16 mouse cellular contexts compared by ENCODE assay signal in genomic region chr4:91091910-91092309, GRCm38 (mm10).
DNase-seq lines count a peak whose midpoint lies in the region; ATAC-seq lines count a peak whose summit lies in the region.
"Had no signal": no experiment of that assay in that cellular context is flagged by ENCODE, and none has a peak within 500 bp of the region (broad histone marks: within the 10 kb centered on the region; RNA-seq: fewer than 3 reads in every experiment).

No protein-coding gene starts in this region.

- no peak overlapping the region for H3K4me2 ChIP-seq in heart, embryonic 16.5 days (ENCODE audit: low read depth, low read length)
- H3K4me2 ChIP-seq in neural tube, embryonic 13.5 days = no peak overlapping the region
- H3K4me2 ChIP-seq in neural tube, embryonic 15.5 days = no peak overlapping the region
- H3K4me2 ChIP-seq in hindbrain, embryonic 15.5 days = no peak overlapping the region
- H3K4me2 ChIP-seq: embryonic facial prominence, embryonic 15.5 days; kidney, embryonic 15.5 days had no signal

- H3K36me3 ChIP-seq in heart, embryonic 16.5 days (ENCODE audit: control insufficient read depth, insufficient read depth) = no peaks in the 10 kb centered on the region
- H3K36me3 ChIP-seq in neural tube, embryonic 13.5 days = no peaks in the 10 kb centered on the region
- H3K36me3 ChIP-seq in neural tube, embryonic 15.5 days = no peaks in the 10 kb centered on the region
- no peaks in the 10 kb centered on the region for H3K36me3 ChIP-seq in hindbrain, embryonic 15.5 days
- H3K36me3 ChIP-seq: embryonic facial prominence, embryonic 15.5 days; kidney, embryonic 15.5 days; limb, embryonic 10.5 days had no signal

- no peak overlapping the region for H3K9ac ChIP-seq in heart, embryonic 16.5 days (ENCODE audit: low read length)
- no peak overlapping the region for H3K9ac ChIP-seq in neural tube, embryonic 13.5 days
- no peak overlapping the region for H3K9ac ChIP-seq in neural tube, embryonic 15.5 days (replicated peaks)
- H3K9ac ChIP-seq in hindbrain, embryonic 15.5 days = no peak overlapping the region
- H3K9ac ChIP-seq: embryonic facial prominence, embryonic 15.5 days; kidney, embryonic 15.5 days; liver, postnatal 0 days had no signal

- no peak overlapping the region for H3K27ac ChIP-seq in heart, embryonic 16.5 days (ENCODE audit: low read length)
- H3K27ac ChIP-seq in neural tube, embryonic 13.5 days (replicated peaks) = peak overlapping the region; percentile 3; the same call in 1 of the 2 replicates
- no peak overlapping the region for H3K27ac ChIP-seq in neural tube, embryonic 15.5 days (replicated peaks)
- H3K27ac ChIP-seq in hindbrain, embryonic 15.5 days (replicated peaks) = no peak overlapping the region
- H3K27ac ChIP-seq: embryonic facial prominence, embryonic 15.5 days; kidney, embryonic 15.5 days; limb, embryonic 10.5 days had no signal

- 47% methylated on average over 3 of the region's 3 CpGs for WGBS in heart, embryonic 16.5 days
- WGBS in neural tube, embryonic 13.5 days = 90% methylated on average over 3 of the region's 3 CpGs
- 83% methylated on average over 3 of the region's 3 CpGs for WGBS in neural tube, embryonic 15.5 days
- WGBS in hindbrain, embryonic 15.5 days = 77% methylated on average over 3 of the region's 3 CpGs

- H3K27me3 ChIP-seq in heart, embryonic 16.5 days (ENCODE audit: control insufficient read depth, insufficient read depth, low read length) = no peaks in the 10 kb centered on the region
- H3K27me3 ChIP-seq in neural tube, embryonic 13.5 days = no peaks in the 10 kb centered on the region
- H3K27me3 ChIP-seq in neural tube, embryonic 15.5 days (replicated peaks) = no peaks in the 10 kb centered on the region
- no peaks in the 10 kb centered on the region for H3K27me3 ChIP-seq in hindbrain, embryonic 15.5 days
- H3K27me3 ChIP-seq: embryonic facial prominence, embryonic 15.5 days; kidney, embryonic 15.5 days had no signal

- DNase-seq in heart, postnatal 25 days (ENCODE audit: low spot score) = no peak
- no peak for DNase-seq in yolk sac, embryonic 10.5 days (ENCODE audit: low spot score)
- DNase-seq in gastrocnemius, postnatal 36 days = no peak
- DNase-seq: cerebellum, postnatal 36 days; liver, postnatal 0 days; lung, postnatal 10 days; spleen, adult 18-20 months; thymus, postnatal 36 days had no signal

- intact Hi-C loops in heart, postnatal 25 days (cut with DNase I) = no loop called here
- intact Hi-C loops in gastrocnemius, postnatal 36 days (cut with DNase I) = no loop called here

- peak; percentile 52; the same call in 1 of the 2 replicates for ATAC-seq in heart, embryonic 16.5 days (replicated peaks; ENCODE audit: extremely low read depth, insufficient read depth, low FRiP score)
- ATAC-seq in neural tube, embryonic 13.5 days (ENCODE audit: low read depth) = no peak
- no peak for ATAC-seq in neural tube, embryonic 15.5 days (ENCODE audit: low FRiP score)
- peak; percentile 21; the same call in 1 of the 2 replicates for ATAC-seq in hindbrain, embryonic 15.5 days (ENCODE audit: low FRiP score, low read depth)
- ATAC-seq: intestine, embryonic 16.5 days; liver, postnatal 0 days had no signal

- H3K9me3 ChIP-seq in heart, embryonic 16.5 days (replicated peaks; ENCODE audit: control insufficient read depth, low read length) = no peaks in the 10 kb centered on the region
- H3K9me3 ChIP-seq in neural tube, embryonic 13.5 days = no peaks in the 10 kb centered on the region
- no peaks in the 10 kb centered on the region for H3K9me3 ChIP-seq in neural tube, embryonic 15.5 days (replicated peaks)
- H3K9me3 ChIP-seq in hindbrain, embryonic 15.5 days = no peaks in the 10 kb centered on the region
- H3K9me3 ChIP-seq: embryonic facial prominence, embryonic 15.5 days; kidney, embryonic 15.5 days; limb, embryonic 10.5 days had no signal

- no peak overlapping the region for H3K4me3 ChIP-seq in heart, embryonic 16.5 days (ENCODE audit: low read length)
- no peak overlapping the region for H3K4me3 ChIP-seq in neural tube, embryonic 13.5 days
- H3K4me3 ChIP-seq in neural tube, embryonic 15.5 days (replicated peaks) = no peak overlapping the region
- H3K4me3 ChIP-seq in hindbrain, embryonic 15.5 days = no peak overlapping the region
- H3K4me3 ChIP-seq: embryonic facial prominence, embryonic 15.5 days; kidney, embryonic 15.5 days; limb, embryonic 10.5 days had no signal

- H3K4me1 ChIP-seq in heart, embryonic 16.5 days (ENCODE audit: control insufficient read depth, insufficient read depth, low read length) = no peaks in the 10 kb centered on the region
- peaks cover 8% of the 10 kb centered on the region; the same call in 1 of the 2 replicates for H3K4me1 ChIP-seq in neural tube, embryonic 13.5 days (replicated peaks)
- H3K4me1 ChIP-seq in neural tube, embryonic 15.5 days = no peaks in the 10 kb centered on the region
- no peaks in the 10 kb centered on the region for H3K4me1 ChIP-seq in hindbrain, embryonic 15.5 days (replicated peaks)
- H3K4me1 ChIP-seq: embryonic facial prominence, embryonic 15.5 days; kidney, embryonic 15.5 days; limb, embryonic 10.5 days had no signal

Comparison
In these comparisons a context has a peak if more than half of its experiments do, and no peak if none do; other contexts are left out.
1. ATAC-seq: peak in heart, embryonic 16.5 days (single experiment) and hindbrain, embryonic 15.5 days (single experiment); none in neural tube, embryonic 13.5 days (single experiment) and neural tube, embryonic 15.5 days (single experiment).